Mouse (Mus musculus): ENCODE results near the gene Shisa9. TPM values are rescaled to one million over a fixed set of nuclear protein-coding genes. Genes with fewer than 3 reads are reported as not detected.

The Shisa9 gene
- polyA plus RNA-seq, 1 experiment from 2014 or later = 1.7 TPM

DNA sequence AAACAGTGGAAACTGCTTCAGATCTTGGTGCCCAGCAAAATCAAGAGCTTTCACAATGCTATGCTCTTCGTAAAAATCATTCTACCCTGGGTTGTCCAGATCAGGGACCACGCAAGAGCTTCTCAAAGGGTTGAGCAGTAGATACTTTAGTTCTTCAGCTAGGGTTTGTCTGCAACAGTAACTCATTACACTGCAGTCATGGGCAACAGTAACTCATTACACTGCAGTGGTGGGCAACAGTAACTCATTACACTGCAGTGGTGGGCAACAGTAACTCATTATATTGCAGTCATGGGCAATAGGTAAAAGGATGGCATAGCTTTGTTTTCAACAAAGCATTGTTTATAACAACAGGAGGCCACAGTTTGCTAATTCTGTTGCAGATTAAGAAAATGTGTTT is 281.9 kb downstream of the Shisa9 start:
- WGBS = 82% methylated on average over 2 of the region's 2 CpGs
- no peak for ATAC-seq (ENCODE audit: low read depth)
- no peaks in the 10 kb centered on the region for H3K9me3 ChIP-seq (ENCODE audit: control insufficient read depth, low read length)
- no peak overlapping the region for H3K4me3 ChIP-seq (ENCODE audit: low read length)
- H3K27me3 ChIP-seq (ENCODE audit: control insufficient read depth, insufficient read depth, low read depth, low read length) = no peaks in the 10 kb centered on the region
- no peak overlapping the region for H3K27ac ChIP-seq (ENCODE audit: low read length)
- no peaks in the 10 kb centered on the region for H3K36me3 ChIP-seq (ENCODE audit: control insufficient read depth, insufficient read depth, low read length)
- H3K4me2 ChIP-seq (ENCODE audit: low read depth, low read length) = no peak overlapping the region
- no peak overlapping the region for H3K9ac ChIP-seq (ENCODE audit: low read length)
- no peaks in the 10 kb centered on the region for H3K4me1 ChIP-seq (replicated peaks; ENCODE audit: control insufficient read depth, insufficient read depth, low read length)

DNA sequence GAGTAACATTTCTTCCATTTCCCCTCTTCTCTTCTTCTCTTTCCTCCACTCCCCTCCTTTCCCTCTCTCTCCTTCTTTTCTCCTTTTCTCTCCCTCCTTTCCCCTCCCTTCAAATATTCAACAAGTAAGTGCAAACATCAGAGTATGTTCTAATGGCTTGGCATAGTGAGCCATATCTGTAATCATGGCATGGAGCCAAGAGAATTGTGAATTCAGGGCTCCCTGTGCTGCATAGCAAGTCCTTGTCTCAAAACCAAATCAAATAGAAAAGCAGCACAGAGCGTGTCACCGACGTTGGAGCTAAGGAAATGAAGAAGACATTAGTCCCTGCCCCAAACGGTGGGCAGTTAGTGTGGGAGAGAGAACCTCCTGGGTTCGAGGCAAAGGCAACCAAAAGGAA is 316.6 kb downstream of the Shisa9 start:
- peak; percentile 69 for ATAC-seq (ENCODE audit: low read depth)
- 24% methylated on average over 5 of the region's 5 CpGs for WGBS
- H3K9ac ChIP-seq (ENCODE audit: low read length) = no peak overlapping the region

DNA sequence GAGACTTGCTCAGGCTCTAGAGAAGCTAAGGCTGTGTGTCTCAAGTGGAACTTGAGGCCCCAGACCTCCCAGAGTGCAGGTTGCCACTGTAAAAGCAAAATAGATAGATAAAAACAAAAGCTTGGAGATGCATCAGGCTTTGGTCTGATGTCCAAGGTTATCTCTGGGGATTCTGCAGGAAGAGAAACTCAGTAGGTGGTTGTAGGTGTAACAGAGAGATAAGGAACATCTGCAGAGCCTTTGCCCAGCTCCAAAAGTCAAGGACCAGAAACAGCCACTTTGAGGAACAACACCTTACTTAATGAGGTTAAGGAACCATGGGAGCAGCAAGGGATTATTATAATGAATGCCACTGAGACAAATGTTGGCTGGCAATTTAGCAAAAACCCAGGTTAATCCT is 319.5 kb downstream of the Shisa9 start:
- no peak overlapping the region for H3K9ac ChIP-seq (ENCODE audit: low read length)
- H3K9me3 ChIP-seq (ENCODE audit: control insufficient read depth, low read length) = no peaks in the 10 kb centered on the region
- H3K27me3 ChIP-seq (ENCODE audit: control insufficient read depth, insufficient read depth, low read depth, low read length) = no peaks in the 10 kb centered on the region
- ATAC-seq (ENCODE audit: low read depth) = no peak
- H3K4me3 ChIP-seq (ENCODE audit: low read length) = no peak overlapping the region
- H3K27ac ChIP-seq (ENCODE audit: low read length) = no peak overlapping the region
- no peak overlapping the region for H3K4me2 ChIP-seq (ENCODE audit: low read depth, low read length)
- no peaks in the 10 kb centered on the region for H3K36me3 ChIP-seq (ENCODE audit: control insufficient read depth, insufficient read depth, low read length)
- H3K4me1 ChIP-seq (replicated peaks; ENCODE audit: control insufficient read depth, insufficient read depth, low read length) = peaks cover 10% of the 10 kb centered on the region; the same call in 1 of the 2 replicates

More for the DNA sequence above, 316.6 kb downstream of the Shisa9 start:
- Histone ChIP-seq H3K27ac (ENCODE audit: low read length) (no peak overlapping the region), H3K36me3 (ENCODE audit: control insufficient read depth, insufficient read depth, low read length) (no peaks in the 10 kb centered on the region), H3K4me3 (ENCODE audit: low read length) (no peak overlapping the region), H3K4me1 (replicated peaks; ENCODE audit: control insufficient read depth, insufficient read depth, low read length) (peaks cover 7% of the 10 kb centered on the region; the same call in 1 of the 2 replicates), H3K9me3 (ENCODE audit: control insufficient read depth, low read length) (no peaks in the 10 kb centered on the region), H3K27me3 (ENCODE audit: control insufficient read depth, insufficient read depth, low read depth, low read length) (no peaks in the 10 kb centered on the region), H3K4me2 (ENCODE audit: low read depth, low read length) (no peak overlapping the region)

DNA sequence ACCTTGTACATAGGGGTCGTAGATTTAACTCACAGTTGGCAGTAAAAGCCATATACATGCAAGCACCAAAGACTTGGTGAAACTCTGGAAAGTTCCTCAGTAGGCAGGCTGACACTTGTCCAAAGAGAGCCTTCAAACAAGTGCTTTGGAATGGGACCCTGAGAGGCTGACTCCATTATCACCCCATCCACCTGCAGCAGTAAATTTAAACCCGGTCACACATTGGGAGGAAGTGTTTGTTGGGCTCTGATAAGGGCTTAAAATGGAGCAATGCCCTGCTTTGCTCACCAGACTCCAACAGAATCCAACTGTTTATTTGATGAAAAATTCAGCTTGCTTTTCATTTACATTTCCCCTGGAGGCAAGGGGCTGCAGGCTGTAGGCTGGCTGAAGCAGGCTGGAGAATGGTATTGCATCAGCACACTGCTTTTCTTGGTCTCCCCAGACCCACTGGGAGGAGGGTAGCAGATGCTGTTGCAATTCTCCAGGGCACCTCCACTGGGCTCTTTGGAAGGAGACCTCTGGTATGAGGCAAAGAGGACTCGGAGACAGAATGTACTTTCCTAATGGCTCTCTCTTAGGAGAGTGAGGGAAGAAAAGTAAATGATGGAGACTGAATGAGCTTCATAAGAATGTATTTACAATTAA is 323.5 kb downstream of the Shisa9 start:
- Histone ChIP-seq H3K27ac (ENCODE audit: low read length) (no peak overlapping the region), H3K4me3 (ENCODE audit: low read length) (no peak overlapping the region), H3K4me2 (ENCODE audit: low read depth, low read length) (no peak overlapping the region), H3K27me3 (ENCODE audit: control insufficient read depth, insufficient read depth, low read depth, low read length) (no peaks in the 10 kb centered on the region), H3K9me3 (ENCODE audit: control insufficient read depth, low read length) (no peaks in the 10 kb centered on the region), H3K4me1 (replicated peaks; ENCODE audit: control insufficient read depth, insufficient read depth, low read length) (0 out of 2 replicates have a peak, but pooled peaks cover 2% of the 10 kb centered on the region), H3K9ac (ENCODE audit: low read length) (no peak overlapping the region), H3K36me3 (ENCODE audit: control insufficient read depth, insufficient read depth, low read length) (no peaks in the 10 kb centered on the region)
- no peak for ATAC-seq (ENCODE audit: low read depth)
- 57% methylated on average over 3 of the region's 3 CpGs for WGBS

DNA sequence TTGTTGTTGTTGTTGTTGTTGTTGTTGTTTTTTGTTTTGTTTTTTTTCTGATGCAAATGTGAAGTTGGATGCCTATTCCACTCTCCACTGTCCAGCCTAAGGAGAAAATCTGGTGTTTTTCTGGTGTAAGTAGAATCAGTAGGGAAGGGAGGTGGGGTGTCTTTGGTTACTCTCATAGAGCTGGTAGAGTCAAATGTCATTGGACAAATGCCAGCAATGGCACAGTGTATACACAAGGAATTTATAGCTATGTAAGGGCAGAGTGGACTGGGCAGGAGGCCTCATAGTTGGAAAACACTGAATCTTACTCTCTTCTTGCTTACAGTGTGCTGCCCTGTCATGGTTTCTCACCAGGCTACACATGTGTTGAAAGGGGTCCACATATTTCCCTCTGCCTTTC is 325.9 kb downstream of the Shisa9 start:
- H3K27me3 ChIP-seq (ENCODE audit: control insufficient read depth, insufficient read depth, low read depth, low read length) = no peaks in the 10 kb centered on the region
- H3K9ac ChIP-seq (ENCODE audit: low read length) = no peak overlapping the region
- no peak overlapping the region for H3K27ac ChIP-seq (ENCODE audit: low read length)
- ATAC-seq (ENCODE audit: low read depth) = no peak
- no peaks in the 10 kb centered on the region for H3K36me3 ChIP-seq (ENCODE audit: control insufficient read depth, insufficient read depth, low read length)
- H3K9me3 ChIP-seq (ENCODE audit: control insufficient read depth, low read length) = no peaks in the 10 kb centered on the region
- no peak overlapping the region for H3K4me3 ChIP-seq (ENCODE audit: low read length)
- no peak overlapping the region for H3K4me2 ChIP-seq (ENCODE audit: low read depth, low read length)
- 0 out of 2 replicates have a peak, but pooled peaks cover 2% of the 10 kb centered on the region for H3K4me1 ChIP-seq (replicated peaks; ENCODE audit: control insufficient read depth, insufficient read depth, low read length)

DNA sequence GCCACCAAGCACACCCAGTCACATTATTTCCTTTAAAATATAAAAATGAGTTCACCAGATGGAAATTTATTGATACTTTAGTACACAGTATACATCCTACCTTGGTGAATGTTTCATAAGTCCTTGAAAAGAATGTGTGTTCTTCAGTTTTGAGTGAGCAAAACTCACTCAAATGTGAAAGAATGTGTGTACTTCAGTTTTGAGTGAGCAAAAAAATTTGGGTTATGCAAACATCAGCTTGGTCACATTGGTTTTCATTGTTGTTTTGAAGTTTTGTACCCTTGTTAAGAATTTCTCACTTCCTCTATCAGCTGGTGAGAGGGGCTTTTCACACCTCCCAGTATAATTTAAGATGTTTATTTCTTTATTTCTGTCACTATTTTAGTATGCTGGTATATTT is 331.7 kb downstream of the Shisa9 start:
- no peak overlapping the region for H3K27ac ChIP-seq (ENCODE audit: low read length)
- no peaks in the 10 kb centered on the region for H3K27me3 ChIP-seq (ENCODE audit: control insufficient read depth, insufficient read depth, low read depth, low read length)
- H3K4me1 ChIP-seq (replicated peaks; ENCODE audit: control insufficient read depth, insufficient read depth, low read length) = no peaks in the 10 kb centered on the region
- H3K36me3 ChIP-seq (ENCODE audit: control insufficient read depth, insufficient read depth, low read length) = no peaks in the 10 kb centered on the region
- no peaks in the 10 kb centered on the region for H3K9me3 ChIP-seq (ENCODE audit: control insufficient read depth, low read length)
- H3K4me3 ChIP-seq (ENCODE audit: low read length) = no peak overlapping the region
- no peak overlapping the region for H3K9ac ChIP-seq (ENCODE audit: low read length)
- no peak overlapping the region for H3K4me2 ChIP-seq (ENCODE audit: low read depth, low read length)
- ATAC-seq (ENCODE audit: low read depth) = no peak

Other genes with a start within 250 kb of the Shisa9 start
- gene Cpped1, start 74.7 kb upstream of the Shisa9 start, polyA plus RNA-seq (2015; fragmentation: Nextera tagmentation; extraction: Ambion mirVana) = 19.0 and 21.8 TPM in 2 replicates

Measured in lung, embryonic 16.5 days (tissue).